7 mouse cellular contexts compared by ENCODE assay signal in the genomic region with DNA sequence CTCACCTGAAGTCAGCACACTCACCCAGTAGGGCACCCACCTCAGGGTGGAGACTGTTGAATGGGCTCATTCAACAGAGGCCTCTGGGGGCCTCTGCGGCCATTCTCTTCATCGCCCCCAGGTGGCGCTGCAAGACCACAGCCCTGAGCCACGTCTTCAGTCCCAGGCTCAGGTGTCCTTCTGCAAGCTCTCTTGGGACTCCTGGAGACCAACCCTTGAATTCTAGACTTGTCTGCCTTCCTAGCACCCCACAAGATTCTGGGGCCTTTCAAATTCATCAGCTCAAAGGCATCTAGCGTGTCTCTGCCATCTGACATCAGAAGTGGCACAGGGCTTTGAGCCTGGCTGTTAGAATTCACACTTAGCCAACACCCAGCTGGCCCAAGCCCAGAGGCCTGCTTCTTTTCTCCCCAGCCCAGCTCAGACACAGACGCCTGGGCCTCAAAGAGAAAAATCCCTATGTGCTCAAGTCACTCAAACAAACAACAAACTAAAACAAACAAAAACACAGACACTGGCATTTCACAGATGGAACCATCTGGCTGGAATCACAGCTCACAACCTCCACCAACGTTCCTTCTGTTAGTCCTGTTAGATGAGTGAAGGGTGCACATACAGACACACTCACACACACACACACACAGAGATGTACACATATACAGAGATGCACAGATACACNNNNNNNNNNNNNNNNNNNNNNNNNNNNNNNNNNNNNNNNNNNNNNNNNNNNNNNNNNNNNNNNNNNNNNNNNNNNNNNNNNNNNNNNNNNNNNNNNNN. TPM values are rescaled to one million over a fixed set of nuclear protein-coding genes. Genes with fewer than 3 reads are reported as not detected.
DNase-seq lines count a peak whose midpoint lies in the region; ATAC-seq lines count a peak whose summit lies in the region.

No protein-coding gene starts in this region.

- H3K4me3 ChIP-seq in forebrain, embryonic 16.5 days (replicated peaks; ENCODE audit: low read length), result no peak overlapping the region
- H3K4me3 ChIP-seq in hindbrain, embryonic 14.5 days (replicated peaks; ENCODE audit: low read length), result no peak overlapping the region

- ATAC-seq in forebrain, embryonic 16.5 days, result peak; percentile 91
- ATAC-seq in hindbrain, embryonic 14.5 days (ENCODE audit: low FRiP score), result peak; percentile 46; the same call in 1 of the 2 replicates
- ATAC-seq in megakaryocyte-erythroid progenitor cell, adult 5-6 weeks (replicated peaks; ENCODE audit: low FRiP score, low TSS enrichment, poor library complexity, severe bottlenecking), result peak; percentile 98

- WGBS in forebrain, embryonic 16.5 days, result 8% methylated on average over 7 of the region's 7 CpGs
- WGBS in hindbrain, embryonic 14.5 days, result 15% methylated on average over 7 of the region's 7 CpGs

- H3K27ac ChIP-seq in forebrain, embryonic 16.5 days (ENCODE audit: low read length), result no peak overlapping the region
- no peak overlapping the region for H3K27ac ChIP-seq in hindbrain, embryonic 14.5 days

- no peaks in the 10 kb centered on the region for H3K36me3 ChIP-seq in forebrain, embryonic 16.5 days (ENCODE audit: control insufficient read depth, insufficient read depth)
- H3K36me3 ChIP-seq in hindbrain, embryonic 14.5 days (replicated peaks; ENCODE audit: control insufficient read depth, insufficient read depth), result no peaks in the 10 kb centered on the region

- peaks cover 6% of the 10 kb centered on the region for H3K27me3 ChIP-seq in forebrain, embryonic 16.5 days (replicated peaks; ENCODE audit: control insufficient read depth, insufficient read depth, low read length)
- H3K27me3 ChIP-seq in hindbrain, embryonic 14.5 days (ENCODE audit: control insufficient read depth, insufficient read depth, low read length), result no peaks in the 10 kb centered on the region

- peak; percentile 72 for DNase-seq in T-cell, adult 2 months (ENCODE audit: low spot score)
- DNase-seq in cerebellum, adult 11-12 months, result peak; percentile 44
- peak; percentile 75 for DNase-seq in hindbrain, embryonic 14.5 days (ENCODE audit: low spot score)
- DNase-seq in layer of hippocampus, postnatal 36 days, result peak; percentile 63 to 64
- peak; percentile 70 for DNase-seq in right cerebral cortex, postnatal 4 days

- H3K4me2 ChIP-seq in forebrain, embryonic 16.5 days (ENCODE audit: low read length), result no peak overlapping the region
- no peak overlapping the region for H3K4me2 ChIP-seq in hindbrain, embryonic 14.5 days (replicated peaks)

- H3K9ac ChIP-seq in forebrain, embryonic 16.5 days (replicated peaks; ENCODE audit: low read depth, low read length), result no peak overlapping the region
- H3K9ac ChIP-seq in hindbrain, embryonic 14.5 days, result no peak overlapping the region

- H3K4me1 ChIP-seq in forebrain, embryonic 16.5 days (replicated peaks; ENCODE audit: control insufficient read depth, insufficient read depth, low read length), result peaks cover 4% of the 10 kb centered on the region
- no peaks in the 10 kb centered on the region for H3K4me1 ChIP-seq in hindbrain, embryonic 14.5 days (replicated peaks; ENCODE audit: control insufficient read depth, insufficient read depth, low read length)

- H3K9me3 ChIP-seq in forebrain, embryonic 16.5 days (ENCODE audit: control insufficient read depth, low read length), result no peaks in the 10 kb centered on the region
- no peaks in the 10 kb centered on the region for H3K9me3 ChIP-seq in hindbrain, embryonic 14.5 days (ENCODE audit: control insufficient read depth, low read length)

RNA-seq across cellular contexts. Expression of gene Tlr5, which starts 36.6 kb away (rescaled TPM):
- polyA plus RNA-seq in forebrain, embryonic 16.5 days (2015; fragmentation: Nextera tagmentation; extraction: Ambion mirVana), result 0.09 TPM in 1 of 2 replicates, not detected in the other
- 0.21 and 0.33 TPM in 2 replicates for polyA plus RNA-seq in hindbrain, embryonic 14.5 days (2014; fragmentation: Nextera tagmentation; extraction: Ambion mirVana)
- total RNA-seq in layer of hippocampus, postnatal 36 days (2021), result under 1 TPM; 0.17 to 0.33 TPM
- not detected in 2 replicates for total RNA-seq in megakaryocyte-erythroid progenitor cell, adult 5-6 weeks (2014; fragmentation: Nextera tagmentation)
- not detected in 2 replicates for total RNA-seq in megakaryocyte-erythroid progenitor cell, adult 5-6 weeks (2017)

Comparison
In these comparisons a context has a peak if more than half of its experiments do, and no peak if none do; other contexts are left out.
1. ATAC-seq: peak in every context shown above with its lines; median percentile 98 in megakaryocyte-erythroid progenitor cell, adult 5-6 weeks; 91 in forebrain, embryonic 16.5 days; 46 in hindbrain, embryonic 14.5 days.